Mouse (Mus musculus) kidney, postnatal 0 days (tissue): ENCODE data around the gene Pbld2. TPM values are rescaled to one million over a fixed set of nuclear protein-coding genes. Genes with fewer than 3 reads are reported as not detected.

Experiments
- ATAC-seq: fragments of 200-750 bp; cut with Nextera tagmentation; replicated peaks from 2 replicates; pipeline ENCODE4 v1.8.0; 2017; ENCODE audit warnings: low read depth, moderate number of reproducible peaks, moderate TSS enrichment, moderate library complexity; ENCODE audit not compliant: low FRiP score
- DNase-seq: peaks from one replicate; pipeline ENCODE4 v3.0.0-alpha.2; 2016; ENCODE audit warnings: low spot score
- H3K27ac ChIP-seq: fragments of 300-500 bp; sonication (generic); 2 replicates; pipeline ENCODE4 v1.5.1; 2014; ENCODE audit warnings: mild to moderate bottlenecking
- H3K27me3 ChIP-seq: fragments of 300-500 bp; sonication (generic); 2 replicates; pipeline ENCODE4 v1.6.1; 2014; ENCODE audit warnings: low read length, mixed read lengths; ENCODE audit not compliant: insufficient read depth
- H3K36me3 ChIP-seq: fragments of 300-500 bp; sonication (generic); 2 replicates; pipeline ENCODE4 v1.6.1; 2014; ENCODE audit warnings: low read length, mixed read lengths; ENCODE audit not compliant: insufficient read depth
- H3K4me1 ChIP-seq: fragments of 300-500 bp; sonication (generic); replicated peaks from 2 replicates; pipeline ENCODE4 v1.6.1; 2014; ENCODE audit warnings: antibody characterized with exemption, low read length, mixed read lengths; ENCODE audit not compliant: insufficient read depth
- H3K4me2 ChIP-seq: fragments of 300-500 bp; sonication (generic); 2 replicates; pipeline ENCODE4 v1.6.1; 2014; ENCODE audit warnings: mild to moderate bottlenecking, low read length, moderate library complexity, mixed read lengths
- H3K4me3 ChIP-seq: fragments of 300-500 bp; sonication (generic); replicated peaks from 2 replicates; pipeline ENCODE4 v1.5.1; 2014; ENCODE audit warnings: low read depth, low read length
- H3K9ac ChIP-seq: fragments of 300-500 bp; sonication (generic); 2 replicates; pipeline ENCODE4 v1.6.1; 2014; ENCODE audit warnings: low read depth, low read length
- H3K9me3 ChIP-seq: fragments of 300-500 bp; sonication (generic); replicated peaks from 2 replicates; pipeline ENCODE4 v1.6.1; 2016; ENCODE audit warnings: low read length, inconsistent platforms, mixed read lengths
- CTCF ChIP-seq: IDR thresholded peaks from 2 replicates; pipeline ENCODE4 v1.5.1; 2016; ENCODE audit warnings: antibody characterized with exemption, low read depth, mild to moderate bottlenecking, moderate library complexity
- WGBS: fragments of 180-500 bp; shearing (Covaris S2); extraction: QIAGEN DNeasy Blood & Tissue Kit; methylation state at CpG from one replicate; pipeline ENCODE4 v1.1.7; 2014; 5-methylcytosine and 5-hydroxymethylcytosine counted together
- polyA plus RNA-seq: library from polyadenylated mRNA; unstranded; fragments of >200 nt; fragmentation: Nextera tagmentation; extraction: Ambion mirVana; gene quantifications from 2 replicates; pipeline ENCODE4 v1.2.1, GENCODE M21; 2015

Gene Pbld2
- polyA plus RNA-seq, 1 experiment from 2014 or later = 11.6 TPM

DNA sequence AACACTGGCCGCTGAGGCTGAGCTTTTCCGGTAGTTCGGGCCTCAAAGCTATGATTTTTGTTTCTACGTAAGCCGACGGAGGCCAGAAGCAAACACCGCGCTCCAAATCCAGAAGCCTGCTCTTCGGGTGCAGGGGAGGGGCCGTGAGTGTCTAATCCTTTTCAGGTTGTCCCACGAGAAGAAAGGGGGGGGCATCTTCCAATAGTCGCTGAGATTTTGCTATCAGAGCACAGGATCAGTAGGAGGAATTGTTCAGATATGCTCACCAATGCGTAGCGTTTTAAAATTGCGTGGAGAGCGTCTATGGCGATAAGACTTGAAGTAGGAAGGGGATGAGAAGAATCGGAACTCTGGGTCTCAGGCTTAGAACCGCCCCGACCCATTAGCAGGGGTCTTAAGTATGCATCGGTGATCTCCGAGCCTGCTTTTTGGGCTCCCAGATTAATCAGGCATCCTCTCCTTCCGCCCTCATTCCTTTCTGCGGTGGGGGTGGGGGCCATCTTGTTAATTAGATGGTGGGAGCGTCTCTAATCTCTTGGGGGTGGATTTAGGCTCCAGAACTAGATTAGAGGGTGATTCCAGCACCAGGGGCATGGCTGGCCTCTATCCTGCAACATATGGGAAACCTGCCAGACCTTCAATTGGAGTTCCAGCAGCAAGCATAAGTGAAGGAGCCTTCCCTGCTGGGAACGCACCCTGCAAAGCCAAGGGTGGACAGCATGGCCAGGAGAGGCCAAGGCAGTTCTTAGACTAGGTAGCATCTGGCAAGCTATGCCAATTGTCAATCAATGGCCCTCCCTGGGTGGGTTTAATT, 65.8 kb downstream of the Pbld2 start:
- peak overlapping the region; percentile 81 for H3K4me2 ChIP-seq
- DNase-seq = peak; percentile 15

GRCm38 (mm10) chr10:63091915-63092314, 67.8 kb downstream of the Pbld2 start:
- Histone ChIP-seq H3K4me1 (no peaks in the 10 kb centered on the region), H3K36me3 (no peaks in the 10 kb centered on the region), H3K27ac (no peak overlapping the region), H3K9ac (no peak overlapping the region), H3K4me3 (no peak overlapping the region), H3K27me3 (no peaks in the 10 kb centered on the region), H3K9me3 (no peaks in the 10 kb centered on the region), H3K4me2 (no peak overlapping the region)
- ATAC-seq (no peak), DNase-seq (no peak)
- no peak for TF ChIP-seq CTCF
- WGBS = 66% methylated on average over 7 of the region's 7 CpGs

More for the DNA sequence above, 65.8 kb downstream of the Pbld2 start:
- H3K36me3 ChIP-seq = no peaks in the 10 kb centered on the region
- no peaks in the 10 kb centered on the region for H3K27me3 ChIP-seq
- H3K9me3 ChIP-seq = no peaks in the 10 kb centered on the region
- no peak for TF ChIP-seq CTCF
- no peak overlapping the region for H3K27ac ChIP-seq
- WGBS = 4% methylated on average over 26 of the region's 26 CpGs
- H3K9ac ChIP-seq = peak overlapping the region; percentile 58
- H3K4me1 ChIP-seq = no peaks in the 10 kb centered on the region
- peak overlapping the region; percentile 33 for H3K4me3 ChIP-seq
- no peak for ATAC-seq

DNA sequence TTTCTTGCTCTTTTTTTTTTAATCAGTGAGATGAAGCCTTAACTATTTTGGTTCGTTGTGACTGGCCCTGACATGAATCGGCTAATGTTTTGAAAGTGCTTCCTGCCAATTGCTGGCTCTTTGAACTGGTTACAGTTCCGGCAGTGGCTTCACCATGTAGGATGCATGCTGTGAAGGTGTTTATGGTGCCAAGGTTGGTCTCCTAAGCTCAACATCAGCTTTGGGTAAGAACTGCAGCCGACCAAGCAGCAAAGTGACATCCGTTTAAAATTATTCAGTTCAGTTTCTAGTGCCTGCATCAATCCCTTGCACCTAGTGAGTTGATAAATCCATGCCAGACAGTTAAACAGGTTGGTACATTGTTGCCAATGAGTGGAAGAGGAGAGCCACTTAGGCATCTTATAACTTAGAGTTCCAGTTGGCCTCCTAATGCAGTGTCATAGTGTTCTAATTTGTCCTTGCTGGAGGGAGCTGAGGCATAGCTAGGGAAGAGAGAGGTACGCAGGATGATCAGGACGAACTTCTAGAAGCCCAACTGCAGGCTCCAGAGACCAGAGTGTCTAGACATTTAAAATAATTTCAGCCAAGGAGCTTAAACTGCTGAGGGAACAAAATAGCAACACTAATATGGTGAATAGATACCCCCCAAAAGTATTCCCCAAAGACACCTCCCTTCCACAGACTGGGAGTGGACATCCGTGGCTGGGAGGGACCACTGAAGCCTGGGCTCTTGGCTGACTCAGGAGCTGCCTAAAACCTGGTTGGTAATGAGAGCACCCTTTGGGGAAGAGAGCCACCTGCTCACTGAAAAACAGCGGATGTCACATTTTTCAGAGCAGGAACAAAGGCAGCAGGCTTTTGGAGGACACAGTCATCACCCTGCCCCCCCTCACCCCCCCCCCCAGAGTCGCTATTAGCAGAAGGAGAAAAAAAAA, 68.8 kb downstream of the Pbld2 start:
- Histone ChIP-seq H3K4me3 (no peak overlapping the region), H3K4me2 (no peak overlapping the region), H3K9me3 (no peaks in the 10 kb centered on the region), H3K36me3 (no peaks in the 10 kb centered on the region), H3K9ac (no peak overlapping the region), H3K4me1 (no peaks in the 10 kb centered on the region), H3K27me3 (no peaks in the 10 kb centered on the region), H3K27ac (no peak overlapping the region)
- ATAC-seq (no peak), DNase-seq (no peak)
- TF ChIP-seq CTCF = no peak
- 69% methylated on average over 10 of the region's 10 CpGs for WGBS

DNA sequence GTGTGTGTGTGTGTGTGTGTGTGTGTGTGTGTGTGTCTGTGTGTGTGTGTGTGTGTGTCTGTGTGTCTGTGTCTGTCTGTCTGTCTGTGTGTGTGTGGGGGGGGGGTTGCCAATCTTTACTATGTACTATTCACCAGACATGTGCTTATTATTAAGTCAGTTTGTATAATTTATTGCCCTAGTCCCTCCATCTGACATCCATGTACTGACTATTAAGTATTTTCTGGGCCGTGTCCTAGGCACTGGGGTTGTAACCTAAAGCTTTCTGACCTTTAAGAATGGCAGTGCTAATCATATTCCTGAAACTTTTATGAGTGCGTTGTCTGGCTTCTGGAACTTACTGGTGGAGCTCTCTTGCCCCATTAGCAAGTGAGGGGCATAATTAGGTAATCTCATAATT, 72.6 kb downstream of the Pbld2 start:
- DNase-seq (no peak), ATAC-seq (no peak)
- Histone ChIP-seq H3K27me3 (peaks cover 17% of the 10 kb centered on the region; the same call in 1 of the 2 replicates), H3K4me3 (no peak overlapping the region), H3K27ac (no peak overlapping the region), H3K4me1 (peaks cover 3% of the 10 kb centered on the region; the same call in 1 of the 2 replicates), H3K36me3 (no peaks in the 10 kb centered on the region), H3K9ac (no peak overlapping the region), H3K9me3 (no peaks in the 10 kb centered on the region), H3K4me2 (no peak overlapping the region)
- WGBS = 62% methylated on average over 2 of the region's 2 CpGs
- TF ChIP-seq CTCF = no peak

- peaks cover 3% of the 10 kb centered on the region; the same call in 1 of the 2 replicates for H3K4me1 ChIP-seq
- H3K9ac ChIP-seq = no peak overlapping the region
- H3K36me3 ChIP-seq = no peaks in the 10 kb centered on the region
- no peak for TF ChIP-seq CTCF
- H3K27ac ChIP-seq = no peak overlapping the region
- no peak for ATAC-seq
- H3K4me3 ChIP-seq = no peak overlapping the region
- WGBS = 70% methylated on average over 12 of the region's 12 CpGs
- no peak overlapping the region for H3K4me2 ChIP-seq
- no peak for DNase-seq
- H3K9me3 ChIP-seq = no peaks in the 10 kb centered on the region
- peaks cover 17% of the 10 kb centered on the region; the same call in 1 of the 2 replicates for H3K27me3 ChIP-seq
Measured at GRCm38 (mm10) chr10:63098191-63098590, 74.1 kb downstream of the Pbld2 start.

DNA sequence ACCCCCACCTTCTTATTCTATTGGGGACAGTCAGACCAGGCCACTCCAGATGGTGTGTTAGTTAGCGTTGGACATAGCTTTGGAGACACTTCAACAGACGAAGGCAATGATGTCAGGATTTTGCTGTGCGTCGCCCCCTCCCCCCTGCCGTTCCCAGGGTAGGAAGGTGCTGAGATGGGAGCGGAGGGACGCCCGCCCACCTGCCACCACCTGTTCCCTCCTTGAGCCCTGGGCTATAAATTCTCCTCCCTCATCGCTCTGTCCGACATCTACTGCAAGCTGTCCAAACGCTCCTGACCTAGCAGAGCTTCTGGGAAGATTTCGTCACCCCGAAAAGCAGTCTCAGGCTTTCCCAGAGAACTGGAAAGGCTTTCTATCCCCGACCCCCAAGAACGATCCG, 75.4 kb downstream of the Pbld2 start, which contains the start of gene Atoh7:
Gene Atoh7 (plus strand): TSS at position 131 of the 400 bp plus-strand sequence.
- ATAC-seq = no peak
- Histone ChIP-seq H3K36me3 (no peaks in the 10 kb centered on the region), H3K27me3 (peaks cover 17% of the 10 kb centered on the region; the same call in 1 of the 2 replicates)

More for the DNA sequence above, 75.4 kb downstream of the Pbld2 start, which contains the start of gene Atoh7:
- no peak for TF ChIP-seq CTCF
- Histone ChIP-seq H3K9me3 (no peaks in the 10 kb centered on the region), H3K4me3 (peak within 1 kb of the TSS; percentile 52), H3K4me2 (peak within 1 kb of the TSS; percentile 99), H3K4me1 (peaks cover 3% of the 10 kb centered on the region; the same call in 1 of the 2 replicates), H3K27ac (no peak within 1 kb of the TSS), H3K9ac (peak within 1 kb of the TSS; percentile 36)
- no peak for DNase-seq
- WGBS = 4% methylated on average over 16 of the region's 16 CpGs
